Mouse (Mus musculus) hindbrain, embryonic 14.5 days (tissue): Measurements from ENCODE around the gene Prickle2. TPM values are rescaled to one million over a fixed set of nuclear protein-coding genes. Genes with fewer than 3 reads are reported as not detected.

Source experiments
- ATAC-seq: fragments of 200-750 bp; cut with Nextera tagmentation; 2 replicates; pipeline ENCODE4 v1.8.0; 2017; ENCODE audit warnings: moderate number of reproducible peaks, mild to moderate bottlenecking, moderate TSS enrichment, moderate library complexity; ENCODE audit not compliant: low FRiP score
- DNase-seq: peaks from one replicate; pipeline ENCODE4 v3.0.0-alpha.2; 2015; ENCODE audit warnings: low spot score
- H3K27ac ChIP-seq: fragments of 300-500 bp; sonication (generic); 2 replicates; pipeline ENCODE4 v1.5.1; 2014; ENCODE audit warnings: mild to moderate bottlenecking, moderate library complexity
- H3K27me3 ChIP-seq: fragments of 300-500 bp; sonication (generic); 2 replicates; pipeline ENCODE4 v1.6.1; 2014; ENCODE audit warnings: mild to moderate bottlenecking, low read length, mixed read lengths; ENCODE audit not compliant: control insufficient read depth, insufficient read depth
- H3K36me3 ChIP-seq: fragments of 300-500 bp; sonication (generic); replicated peaks from 2 replicates; pipeline ENCODE4 v1.6.1; 2014; ENCODE audit not compliant: control insufficient read depth, insufficient read depth
- H3K4me1 ChIP-seq: fragments of 300-500 bp; sonication (generic); replicated peaks from 2 replicates; pipeline ENCODE4 v1.6.1; 2014; ENCODE audit warnings: antibody characterized with exemption, low read length, mixed read lengths; ENCODE audit not compliant: control insufficient read depth, insufficient read depth
- H3K4me2 ChIP-seq: fragments of 300-500 bp; sonication (generic); replicated peaks from 2 replicates; pipeline ENCODE4 v1.6.1; 2014; ENCODE audit warnings: mild to moderate bottlenecking, moderate library complexity
- H3K4me3 ChIP-seq: fragments of 300-500 bp; sonication (generic); replicated peaks from 2 replicates; pipeline ENCODE4 v1.5.1; 2014; ENCODE audit warnings: mild to moderate bottlenecking, low read length
- H3K9ac ChIP-seq: fragments of 300-500 bp; sonication (generic); 2 replicates; pipeline ENCODE4 v1.6.1; 2014
- H3K9me3 ChIP-seq: fragments of 300-500 bp; sonication (generic); 2 replicates; pipeline ENCODE4 v1.6.1; 2016; ENCODE audit warnings: low read length; ENCODE audit not compliant: control insufficient read depth
- WGBS: fragments of 180-500 bp; shearing (Covaris S2); extraction: QIAGEN DNeasy Blood & Tissue Kit; methylation state at CpG from one replicate; pipeline ENCODE4 v1.1.7; 2014; 5-methylcytosine and 5-hydroxymethylcytosine counted together
- polyA plus RNA-seq: library from polyadenylated mRNA; unstranded; fragments of >200 nt; fragmentation: Nextera tagmentation; extraction: Ambion mirVana; gene quantifications from 2 replicates; pipeline ENCODE4 v1.2.1, GENCODE M21; 2014

The Prickle2 gene
- polyA plus RNA-seq, 1 experiment from 2014 or later, result 18.6 TPM

DNA sequence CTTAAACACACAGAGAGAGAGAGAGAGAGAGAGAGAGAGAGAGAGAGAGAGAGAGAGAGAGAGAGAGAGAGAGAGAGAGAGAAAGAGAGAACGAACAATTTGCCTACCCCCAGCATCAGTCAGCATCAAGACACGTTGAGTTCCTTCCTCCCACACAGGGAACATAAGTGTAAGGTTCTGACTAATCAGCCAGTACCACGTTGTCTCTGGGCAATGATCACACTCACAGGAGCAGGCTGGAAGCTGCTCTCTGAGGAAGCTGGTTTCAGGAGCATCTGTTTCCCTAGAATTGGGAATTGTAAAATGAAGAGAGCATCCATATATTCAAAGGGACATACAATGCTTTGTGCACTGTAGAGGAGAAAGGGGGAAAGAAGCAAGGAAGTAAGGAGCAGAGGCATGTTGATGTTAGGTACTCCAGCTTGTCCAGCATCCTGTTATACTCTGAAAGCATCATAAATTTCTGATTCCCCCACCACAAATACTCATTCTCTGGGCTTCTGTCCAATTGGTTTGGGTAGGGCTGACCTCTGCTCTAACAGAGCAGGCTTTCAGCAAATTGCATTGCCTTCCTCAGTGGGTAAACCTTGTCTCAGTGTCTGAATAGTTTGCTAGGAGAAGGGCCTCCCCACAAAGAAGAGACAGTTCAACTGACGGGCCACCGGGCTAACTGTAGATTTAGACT lies 116.4 kb downstream of the Prickle2 start:
- ATAC-seq (no peak), DNase-seq (no peak)
- WGBS, result 82% methylated on average over 5 of the region's 5 CpGs
- no peak overlapping the region for H3K4me2 ChIP-seq
- no peaks in the 10 kb centered on the region for H3K27me3 ChIP-seq
- H3K27ac ChIP-seq, result no peak overlapping the region
- no peak overlapping the region for H3K9ac ChIP-seq
- no peak overlapping the region for H3K4me3 ChIP-seq
- H3K9me3 ChIP-seq, result no peaks in the 10 kb centered on the region
- H3K36me3 ChIP-seq, result no peaks in the 10 kb centered on the region
- no peaks in the 10 kb centered on the region for H3K4me1 ChIP-seq

DNA sequence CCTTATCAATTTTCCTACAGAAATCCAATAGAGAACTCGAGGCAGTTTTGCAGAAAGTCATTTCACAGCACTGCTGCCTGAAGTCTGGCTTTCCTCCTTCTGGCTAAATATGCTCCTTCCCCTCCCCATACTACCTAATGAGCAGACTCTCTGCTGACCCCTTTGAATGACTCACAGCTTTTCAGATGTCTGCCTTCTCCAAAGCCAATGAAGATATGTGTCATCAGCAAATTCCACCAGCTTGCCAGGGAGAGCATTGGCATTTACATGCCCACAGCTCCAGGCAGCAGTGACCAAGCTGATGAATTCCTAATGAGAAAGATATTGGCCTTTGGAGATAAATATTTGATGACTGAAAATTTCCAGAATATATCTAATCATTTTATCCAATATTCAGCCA lies 121.9 kb downstream of the Prickle2 start:
- H3K27me3 ChIP-seq, result no peaks in the 10 kb centered on the region
- H3K36me3 ChIP-seq, result no peaks in the 10 kb centered on the region
- no peaks in the 10 kb centered on the region for H3K4me1 ChIP-seq
- H3K4me2 ChIP-seq, result no peak overlapping the region
- no peak for ATAC-seq
- WGBS, result 61% methylated on average over 1 of the region's 1 CpGs
- no peak overlapping the region for H3K4me3 ChIP-seq
- no peak overlapping the region for H3K27ac ChIP-seq
- no peak overlapping the region for H3K9ac ChIP-seq
- no peaks in the 10 kb centered on the region for H3K9me3 ChIP-seq
- DNase-seq, result no peak

DNA sequence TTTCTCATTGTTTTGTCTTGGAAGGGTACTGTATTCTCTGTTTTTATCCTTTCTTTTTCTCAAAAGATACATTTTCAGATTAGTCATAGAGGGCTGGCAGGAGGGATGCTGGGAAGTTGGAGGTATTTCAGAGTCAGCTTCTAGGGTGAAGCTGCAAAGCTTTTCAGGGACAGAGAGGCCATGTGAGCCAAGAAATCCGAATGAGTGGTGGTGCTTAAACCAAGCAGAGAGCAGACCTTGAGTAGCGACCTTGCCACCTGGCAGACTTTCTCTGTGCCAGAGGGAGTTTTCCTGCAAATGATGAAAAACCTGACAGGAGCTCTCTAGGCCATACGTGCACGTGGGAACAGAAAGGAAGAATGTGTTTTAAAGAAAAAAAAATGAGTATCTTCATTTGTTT lies 130.7 kb downstream of the Prickle2 start:
- Histone ChIP-seq H3K36me3 (no peaks in the 10 kb centered on the region), H3K4me1 (peaks cover 10% of the 10 kb centered on the region; the same call in 1 of the 2 replicates), H3K4me2 (no peak overlapping the region), H3K4me3 (no peak overlapping the region), H3K9ac (no peak overlapping the region), H3K9me3 (no peaks in the 10 kb centered on the region), H3K27me3 (no peaks in the 10 kb centered on the region), H3K27ac (no peak overlapping the region)
- 73% methylated on average over 4 of the region's 4 CpGs for WGBS
- ATAC-seq, result no peak
- DNase-seq, result no peak

DNA sequence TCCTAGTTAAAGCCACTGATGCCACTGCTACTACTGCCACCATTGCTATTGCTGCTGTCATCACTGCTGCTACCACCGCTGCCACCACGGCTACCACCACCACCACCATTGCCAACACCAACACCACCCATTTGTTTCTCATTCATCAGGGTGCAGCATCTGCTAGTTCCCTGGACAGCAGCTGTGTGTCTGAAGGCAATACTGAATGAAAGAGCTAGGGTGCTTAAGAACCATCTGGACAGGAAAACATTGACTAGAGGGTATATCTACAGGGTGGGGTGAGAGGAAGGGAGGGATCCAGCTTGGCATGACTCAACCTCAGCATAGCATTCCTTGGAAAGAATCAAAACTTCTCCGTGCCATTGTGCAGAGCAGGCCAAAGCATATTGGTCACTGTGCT lies 133.8 kb downstream of the Prickle2 start:
- no peaks in the 10 kb centered on the region for H3K9me3 ChIP-seq
- no peaks in the 10 kb centered on the region for H3K27me3 ChIP-seq
- no peak overlapping the region for H3K4me2 ChIP-seq
- H3K27ac ChIP-seq, result no peak overlapping the region
- ATAC-seq (no peak), DNase-seq (no peak)
- WGBS, result 81% methylated on average over 3 of the region's 3 CpGs
- H3K4me1 ChIP-seq, result peaks cover 16% of the 10 kb centered on the region; the same call in 1 of the 2 replicates
- H3K9ac ChIP-seq, result no peak overlapping the region
- H3K36me3 ChIP-seq, result no peaks in the 10 kb centered on the region
- H3K4me3 ChIP-seq, result no peak overlapping the region

DNA sequence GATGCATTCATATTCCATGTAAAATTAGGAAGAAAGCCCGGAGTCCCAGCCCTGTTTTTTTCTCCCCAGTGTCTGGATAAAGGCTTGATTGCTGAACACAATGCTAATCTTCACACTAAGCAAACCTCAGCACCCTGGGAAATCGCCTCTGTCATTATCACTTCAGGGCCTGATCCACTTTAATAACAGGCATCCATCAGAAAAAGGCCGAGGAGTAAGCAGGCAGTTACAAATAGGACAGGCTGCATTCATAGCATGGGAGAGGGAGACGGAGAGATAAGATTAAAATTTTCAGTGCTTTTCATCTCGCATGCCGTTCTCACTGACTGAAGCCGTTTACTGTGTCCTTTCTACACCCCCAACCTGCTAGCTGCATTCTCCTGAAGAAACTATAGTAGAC lies 135.9 kb downstream of the Prickle2 start:
- ATAC-seq (no peak), DNase-seq (peak; percentile 32)
- no peaks in the 10 kb centered on the region for H3K36me3 ChIP-seq
- H3K27ac ChIP-seq, result peak overlapping the region; percentile 52
- H3K27me3 ChIP-seq, result no peaks in the 10 kb centered on the region
- no peak overlapping the region for H3K4me2 ChIP-seq
- H3K4me3 ChIP-seq, result no peak overlapping the region
- H3K9me3 ChIP-seq, result no peaks in the 10 kb centered on the region
- WGBS, result 40% methylated on average over 7 of the region's 7 CpGs
- 0 out of 2 replicates have a peak overlapping the region, but pooled peaks have one; percentile 24 for H3K9ac ChIP-seq
- peaks cover 11% of the 10 kb centered on the region; the same call in 1 of the 2 replicates for H3K4me1 ChIP-seq

DNA sequence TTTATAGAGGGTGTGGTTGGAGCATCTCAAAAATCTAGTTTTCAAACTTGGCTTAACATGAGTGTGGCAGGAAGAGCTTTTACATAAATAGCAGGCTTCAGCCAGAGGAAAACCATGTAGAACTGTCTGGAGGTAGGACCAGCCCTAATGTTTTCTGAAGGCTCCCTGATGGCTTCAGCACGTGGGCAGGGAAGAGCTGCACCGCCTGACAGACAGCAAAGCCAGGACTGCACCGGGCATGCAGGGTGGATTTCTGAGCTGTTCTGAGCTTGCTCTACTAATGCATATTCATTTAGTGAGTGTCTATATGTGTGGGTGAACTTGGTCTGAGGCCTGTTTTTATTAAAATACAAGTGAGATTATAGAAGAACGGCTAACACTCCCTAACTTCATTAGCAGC lies 136.7 kb downstream of the Prickle2 start:
- DNase-seq (no peak), ATAC-seq (no peak)
- WGBS, result 50% methylated on average over 4 of the region's 4 CpGs
- Histone ChIP-seq H3K9ac (no peak overlapping the region), H3K4me2 (no peak overlapping the region), H3K4me3 (no peak overlapping the region), H3K9me3 (no peaks in the 10 kb centered on the region), H3K36me3 (no peaks in the 10 kb centered on the region), H3K4me1 (0 out of 2 replicates have a peak, but pooled peaks cover 6% of the 10 kb centered on the region), H3K27ac (peak overlapping the region; percentile 10; the same call in 1 of the 2 replicates), H3K27me3 (no peaks in the 10 kb centered on the region)

DNA sequence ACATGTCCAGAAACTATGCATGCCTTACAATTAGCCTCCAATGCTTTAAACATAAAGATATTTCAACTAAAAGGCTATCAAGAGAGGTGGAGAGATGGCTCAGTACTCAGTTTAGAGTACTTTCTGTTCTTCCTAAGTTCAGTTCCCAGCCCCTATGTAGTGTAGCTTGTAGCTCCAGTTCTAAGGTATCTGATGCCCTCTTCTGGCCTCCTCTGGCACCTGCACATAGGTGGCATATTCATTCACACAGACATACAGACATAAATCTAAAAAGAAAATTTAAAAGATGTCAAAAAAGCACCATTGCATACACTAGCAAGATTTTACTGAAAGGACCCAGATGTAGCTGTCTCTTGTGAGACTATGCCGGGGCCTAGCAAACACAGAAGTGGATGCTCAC lies 146.7 kb downstream of the Prickle2 start:
- no peaks in the 10 kb centered on the region for H3K27me3 ChIP-seq
- H3K36me3 ChIP-seq, result no peaks in the 10 kb centered on the region
- no peak overlapping the region for H3K27ac ChIP-seq
- no peak overlapping the region for H3K4me3 ChIP-seq
- H3K4me2 ChIP-seq, result no peak overlapping the region
- WGBS, result 100% methylated on average over 1 of the region's 1 CpGs
- no peaks in the 10 kb centered on the region for H3K9me3 ChIP-seq
- no peak overlapping the region for H3K9ac ChIP-seq
- no peaks in the 10 kb centered on the region for H3K4me1 ChIP-seq
- no peak for ATAC-seq
- DNase-seq, result no peak

DNA sequence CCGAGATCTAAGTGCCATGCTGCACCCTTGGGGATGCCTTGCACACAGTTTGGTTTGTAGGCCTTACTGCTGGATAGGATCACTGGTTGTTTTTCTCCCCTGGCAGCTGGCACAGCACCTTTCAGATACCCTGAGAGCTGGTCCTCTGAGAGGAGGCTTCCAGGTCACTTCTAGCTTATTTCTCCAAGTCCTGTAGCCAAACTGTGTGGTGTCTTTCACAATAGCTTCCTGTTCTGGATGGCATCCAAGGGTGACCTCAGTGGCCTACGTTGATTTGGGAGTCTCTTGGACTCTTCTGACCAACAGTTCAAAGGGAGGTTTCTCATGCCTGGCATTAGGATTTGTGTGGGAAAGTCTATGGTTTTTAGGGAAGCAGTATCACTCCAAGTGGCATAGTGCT lies 150.3 kb downstream of the Prickle2 start:
- Histone ChIP-seq H3K9ac (no peak overlapping the region), H3K9me3 (no peaks in the 10 kb centered on the region), H3K4me2 (no peak overlapping the region), H3K4me1 (no peaks in the 10 kb centered on the region), H3K4me3 (no peak overlapping the region), H3K36me3 (no peaks in the 10 kb centered on the region), H3K27me3 (no peaks in the 10 kb centered on the region), H3K27ac (no peak overlapping the region)
- ATAC-seq (no peak), DNase-seq (no peak)
- WGBS, result 57% methylated on average over 2 of the region's 2 CpGs

DNA sequence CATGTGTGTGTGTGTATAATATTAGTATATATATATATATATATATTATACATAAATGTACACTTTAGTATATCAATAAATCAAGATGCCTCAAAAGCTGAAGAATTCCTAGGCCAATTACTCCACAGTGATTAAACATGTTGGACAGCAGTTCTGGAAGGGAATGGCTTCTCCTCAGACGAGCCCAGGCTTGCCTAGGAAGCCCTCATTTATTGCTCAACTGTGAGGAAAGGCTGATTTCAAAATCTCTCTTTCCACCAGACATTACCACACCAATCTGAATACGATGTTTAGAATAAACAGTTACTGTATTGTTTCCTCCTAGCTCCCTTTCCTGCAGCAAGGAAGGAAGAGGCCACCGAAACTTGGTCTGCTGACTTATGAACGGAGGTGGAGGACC lies 152.9 kb downstream of the Prickle2 start:
- H3K27ac ChIP-seq, result no peak overlapping the region
- H3K27me3 ChIP-seq, result no peaks in the 10 kb centered on the region
- no peak overlapping the region for H3K4me3 ChIP-seq
- H3K4me2 ChIP-seq, result no peak overlapping the region
- H3K36me3 ChIP-seq, result no peaks in the 10 kb centered on the region
- WGBS, result 94% methylated on average over 4 of the region's 4 CpGs
- no peak for ATAC-seq
- H3K9ac ChIP-seq, result no peak overlapping the region
- H3K9me3 ChIP-seq, result no peaks in the 10 kb centered on the region
- no peak for DNase-seq
- H3K4me1 ChIP-seq, result no peaks in the 10 kb centered on the region

DNA sequence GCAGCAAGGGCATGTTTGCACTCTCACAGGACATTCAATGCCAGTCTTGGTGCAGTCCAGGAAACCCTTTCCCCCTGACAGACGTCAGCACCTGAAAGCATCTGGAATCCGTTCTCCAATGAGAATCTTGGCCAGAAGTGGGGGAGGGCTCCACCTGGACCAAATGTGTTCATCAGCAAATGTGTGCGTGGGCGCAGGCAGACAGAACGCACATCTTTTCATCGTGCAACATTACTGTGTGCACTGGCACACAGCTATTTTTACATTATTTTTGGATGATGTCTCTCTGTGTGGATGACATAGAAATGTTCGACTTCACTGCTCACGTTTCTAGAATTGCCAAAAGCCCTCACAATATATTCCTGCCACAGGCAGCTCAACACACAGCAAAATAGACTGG lies 156.7 kb downstream of the Prickle2 start:
- no peak for DNase-seq
- Histone ChIP-seq H3K4me3 (no peak overlapping the region), H3K4me2 (no peak overlapping the region), H3K9me3 (no peaks in the 10 kb centered on the region), H3K9ac (no peak overlapping the region), H3K4me1 (no peaks in the 10 kb centered on the region), H3K27ac (no peak overlapping the region), H3K27me3 (no peaks in the 10 kb centered on the region), H3K36me3 (no peaks in the 10 kb centered on the region)
- no peak for ATAC-seq
- WGBS, result 82% methylated on average over 8 of the region's 8 CpGs
